Mouse (Mus musculus) E14TG2a.4 (cell line): ENCODE data around the gene 4933428G20Rik.

ENCODE experiments used
- H3K27me3 ChIP-seq: 2 replicates; pipeline ENCODE4 v1.6.1; 2014; ENCODE audit warnings: low read length, control low read depth; ENCODE audit not compliant: insufficient read depth
- H3K36me3 ChIP-seq: 2 replicates; pipeline ENCODE4 v1.6.1; 2014; ENCODE audit warnings: low read length, control low read depth; ENCODE audit not compliant: insufficient read depth
- H3K4me1 ChIP-seq: replicated peaks from 2 replicates; pipeline ENCODE4 v1.6.1; 2014; ENCODE audit warnings: low read depth, low read length, control low read depth
- H3K4me3 ChIP-seq: replicated peaks from 2 replicates; pipeline ENCODE4 v1.5.1; 2014; ENCODE audit warnings: mild to moderate bottlenecking, low read length
- H3K9me3 ChIP-seq: 2 replicates; pipeline ENCODE4 v1.6.1; 2014; ENCODE audit warnings: low read length, control low read depth
- CTCF ChIP-seq: conservative IDR thresholded peaks from 2 replicates; pipeline ENCODE4 v1.5.1; 2014; ENCODE audit warnings: low read length
- NANOG ChIP-seq: IDR thresholded peaks from 2 replicates; pipeline ENCODE4 v1.6.1; 2014; ENCODE audit warnings: borderline replicate concordance, low read length, mixed read lengths
- POU5F1 ChIP-seq: IDR thresholded peaks from 2 replicates; pipeline ENCODE4 v1.6.1; 2014; ENCODE audit warnings: low read length, borderline replicate concordance

4933428G20Rik gene

GRCm38 (mm10) chr11:97502846-97503245 lies 2.7 kb upstream of the 4933428G20Rik start:
- Histone ChIP-seq H3K36me3 (peaks cover 13% of the 10 kb centered on the region), H3K4me3 (peak overlapping the region; percentile 24; the same call in 1 of the 2 replicates), H3K4me1 (peaks cover 58% of the 10 kb centered on the region), H3K27me3 (peaks cover 45% of the 10 kb centered on the region), H3K9me3 (no peaks in the 10 kb centered on the region)
- TF ChIP-seq CTCF (no peak), POU5F1 (no peak), NANOG (no peak)

- Histone ChIP-seq H3K36me3 (peaks cover 18% of the 10 kb centered on the region), H3K4me3 (peak overlapping the region; percentile 24; the same call in 1 of the 2 replicates), H3K27me3 (peaks cover 47% of the 10 kb centered on the region), H3K9me3 (no peaks in the 10 kb centered on the region), H3K4me1 (peaks cover 54% of the 10 kb centered on the region)
- TF ChIP-seq CTCF = no peak
- TF ChIP-seq NANOG = no peak
- TF ChIP-seq POU5F1 = no peak
These were observed 2.2 kb upstream of the 4933428G20Rik start for GRCm38 (mm10) chr11:97502383-97502782.

GRCm38 (mm10) chr11:97500720-97501448 lies 744 bp upstream of the 4933428G20Rik start:
- TF ChIP-seq CTCF (no peak), NANOG (no peak), POU5F1 (no peak)
- Histone ChIP-seq H3K27me3 (peaks cover 50% of the 10 kb centered on the region), H3K36me3 (peaks cover 30% of the 10 kb centered on the region), H3K9me3 (no peaks in the 10 kb centered on the region), H3K4me3 (peak overlapping the region; percentile 77), H3K4me1 (peaks cover 42% of the 10 kb centered on the region)

- no peaks in the 10 kb centered on the region for H3K9me3 ChIP-seq
- no peak overlapping the region for H3K4me3 ChIP-seq
- peaks cover 43% of the 10 kb centered on the region for H3K27me3 ChIP-seq
- H3K4me1 ChIP-seq = peaks cover 44% of the 10 kb centered on the region
- no peak for TF ChIP-seq CTCF
- no peak for TF ChIP-seq NANOG
- no peak for TF ChIP-seq POU5F1
- peaks cover 58% of the 10 kb centered on the region for H3K36me3 ChIP-seq
These were observed 2.6 kb downstream of the 4933428G20Rik start for GRCm38 (mm10) chr11:97497543-97497942.

GRCm38 (mm10) chr11:97492836-97493235 lies 7.3 kb downstream of the 4933428G20Rik start:
- H3K27me3 ChIP-seq = peaks cover 5% of the 10 kb centered on the region; the same call in 1 of the 2 replicates
- no peak for TF ChIP-seq POU5F1
- no peak for TF ChIP-seq CTCF
- no peak for TF ChIP-seq NANOG
- no peak overlapping the region for H3K4me3 ChIP-seq
- peaks cover 77% of the 10 kb centered on the region for H3K36me3 ChIP-seq
- H3K9me3 ChIP-seq = no peaks in the 10 kb centered on the region
- H3K4me1 ChIP-seq = peaks cover 54% of the 10 kb centered on the region

- Histone ChIP-seq H3K36me3 (peaks cover 77% of the 10 kb centered on the region), H3K4me3 (no peak overlapping the region), H3K9me3 (no peaks in the 10 kb centered on the region), H3K27me3 (no peaks in the 10 kb centered on the region), H3K4me1 (peaks cover 57% of the 10 kb centered on the region)
- TF ChIP-seq POU5F1 (no peak), CTCF (no peak), NANOG (no peak)
These were observed 8.5 kb downstream of the 4933428G20Rik start for GRCm38 (mm10) chr11:97491640-97492039.

- peaks cover 71% of the 10 kb centered on the region for H3K4me1 ChIP-seq
- no peaks in the 10 kb centered on the region for H3K9me3 ChIP-seq
- TF ChIP-seq CTCF = peak; percentile 85
- no peak for TF ChIP-seq NANOG
- peaks cover 84% of the 10 kb centered on the region for H3K36me3 ChIP-seq
- peak overlapping the region; percentile 61 for H3K4me3 ChIP-seq
- H3K27me3 ChIP-seq = no peaks in the 10 kb centered on the region
These were observed 10.4 kb downstream of the 4933428G20Rik start for GRCm38 (mm10) chr11:97489589-97490324.

GRCm38 (mm10) chr11:97487656-97488055 lies 12.5 kb downstream of the 4933428G20Rik start:
- no peaks in the 10 kb centered on the region for H3K27me3 ChIP-seq
- no peaks in the 10 kb centered on the region for H3K9me3 ChIP-seq
- peaks cover 68% of the 10 kb centered on the region for H3K4me1 ChIP-seq
- H3K36me3 ChIP-seq = peaks cover 80% of the 10 kb centered on the region
- H3K4me3 ChIP-seq = no peak overlapping the region
- no peak for TF ChIP-seq POU5F1
- TF ChIP-seq CTCF = no peak
- TF ChIP-seq NANOG = no peak
